Mouse (Mus musculus) CH12.LX (cell line): ENCODE results near the gene Rnaseh2c.

Source experiments
- CTCF ChIP-seq, 2 experiments: IDR thresholded peaks in 1 of 2; conservative IDR thresholded peaks in 1 of 2; 2 replicates each; pipeline ENCODE4 v1.5.1; 2011 to 2012; ENCODE audit warnings: low read depth in 2 of 2, low read length in 2 of 2, improper control_type of control experiment in 1 of 2, inconsistent platforms in 1 of 2, mild to moderate bottlenecking in 1 of 2, moderate library complexity in 1 of 2
- IRF4 ChIP-seq: IDR thresholded peaks from 2 replicates; pipeline ENCODE4 v1.6.1; 2014; ENCODE audit warnings: low read depth, mild to moderate bottlenecking, inconsistent platforms, low read length, improper control_type of control experiment
- PAX5 ChIP-seq: IDR thresholded peaks from 2 replicates; pipeline ENCODE4 v1.6.1; 2012; ENCODE audit warnings: low read length, inconsistent platforms, mixed read lengths
- RCOR1 ChIP-seq: conservative IDR thresholded peaks from 2 replicates; pipeline ENCODE4 v1.6.1; 2012; ENCODE audit warnings: low read depth, mild to moderate bottlenecking, inconsistent platforms, low read length, improper control_type of control experiment
- USF1 ChIP-seq: IDR thresholded peaks from 2 replicates; pipeline ENCODE4 v1.6.1; 2014; ENCODE audit warnings: low read depth, mild to moderate bottlenecking, inconsistent platforms, low read length, improper control_type of control experiment

DNA sequence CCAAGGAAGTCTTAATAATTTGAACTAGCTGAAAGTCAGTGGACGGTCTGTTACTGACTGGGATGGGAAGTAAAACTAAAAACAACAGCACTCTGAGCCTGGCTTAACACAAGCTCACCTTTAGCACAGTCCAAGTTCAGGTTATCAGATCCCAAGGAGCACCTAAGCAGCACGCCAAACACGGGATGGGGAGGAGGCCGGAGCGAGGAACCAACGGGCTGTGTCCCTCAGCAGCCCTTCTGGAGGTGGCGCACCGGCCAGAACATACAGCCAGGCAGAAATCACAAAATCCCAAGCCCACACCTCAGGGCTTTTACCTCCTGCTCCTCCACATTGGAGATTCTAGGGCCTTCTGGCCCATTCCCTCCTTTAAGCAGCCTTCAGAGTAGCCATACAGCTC lies 42.9 kb upstream of the Rnaseh2c start:
- TF ChIP-seq USF1: no peak
- TF ChIP-seq PAX5: no peak
- TF ChIP-seq IRF4: no peak
- no peak for TF ChIP-seq RCOR1
- TF ChIP-seq CTCF (conservative IDR thresholded peaks at IDR 0.05 in 1 of 2, IDR thresholded peaks at IDR 0.05 in 1 of 2; ENCODE audit: low read depth in 2 of 2, low read length in 2 of 2): no peak
